Mouse (Mus musculus): ENCODE measurements around the gene Cldn10. TPM values are rescaled to one million over a fixed set of nuclear protein-coding genes. Genes with fewer than 3 reads are reported as not detected.
"Not testable (repeated sequence)": the region's sequence is repeated elsewhere in the genome, so short reads cannot be mapped to it uniquely, and the experiment has no call there.

Gene Cldn10
- total RNA-seq (2014; fragmentation: Nextera tagmentation) (1.1 and 1.6 TPM in 2 replicates), total RNA-seq (2017) (0.46 and 4.5 TPM in 2 replicates)

DNA sequence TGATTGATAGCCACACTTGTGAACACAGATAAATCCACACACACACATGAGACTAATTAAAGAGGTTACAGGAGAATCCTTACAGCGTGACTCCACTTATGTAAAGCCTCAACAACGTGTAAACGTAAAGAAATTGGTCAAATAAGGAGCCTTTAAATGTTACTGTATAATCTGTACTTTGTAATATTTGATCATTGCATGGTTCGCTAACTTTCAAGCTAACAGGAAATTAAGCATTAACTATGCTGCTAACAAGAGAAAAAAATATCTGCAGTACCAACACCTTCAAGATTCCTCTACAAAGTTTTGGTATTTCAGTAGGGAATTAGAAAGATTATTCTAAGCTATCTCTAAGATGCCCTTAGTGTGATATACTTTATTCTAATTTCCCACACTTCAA, at the start of gene Cldn10:
Gene Cldn10 (plus strand): TSS at position 288 of the 400 bp plus-strand sequence.
- ATAC-seq (replicated peaks; ENCODE audit: low FRiP score, low TSS enrichment, poor library complexity, severe bottlenecking) = no peak

DNA sequence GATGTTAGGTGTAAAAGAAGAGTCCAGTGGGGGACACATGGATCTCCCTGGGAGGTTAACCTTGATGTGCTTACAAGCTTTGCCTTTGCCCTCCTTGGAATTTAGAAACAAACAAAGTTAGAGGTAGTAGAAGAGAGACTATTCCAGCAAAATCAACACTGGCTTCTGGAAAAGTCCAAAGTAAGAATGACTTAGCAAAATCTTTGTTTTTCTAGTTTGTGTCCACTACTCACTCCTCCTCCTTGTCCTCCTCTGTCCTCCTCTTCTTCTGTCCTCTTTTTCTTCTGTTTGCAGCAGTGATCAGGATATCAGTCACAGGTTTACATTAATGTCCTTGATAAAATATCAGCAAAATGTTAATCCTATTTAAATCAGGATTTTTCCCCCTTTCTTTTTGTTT, 45.9 kb upstream of the Cldn10 start:
- no peak for ATAC-seq (replicated peaks; ENCODE audit: low FRiP score, low TSS enrichment, poor library complexity, severe bottlenecking)

DNA sequence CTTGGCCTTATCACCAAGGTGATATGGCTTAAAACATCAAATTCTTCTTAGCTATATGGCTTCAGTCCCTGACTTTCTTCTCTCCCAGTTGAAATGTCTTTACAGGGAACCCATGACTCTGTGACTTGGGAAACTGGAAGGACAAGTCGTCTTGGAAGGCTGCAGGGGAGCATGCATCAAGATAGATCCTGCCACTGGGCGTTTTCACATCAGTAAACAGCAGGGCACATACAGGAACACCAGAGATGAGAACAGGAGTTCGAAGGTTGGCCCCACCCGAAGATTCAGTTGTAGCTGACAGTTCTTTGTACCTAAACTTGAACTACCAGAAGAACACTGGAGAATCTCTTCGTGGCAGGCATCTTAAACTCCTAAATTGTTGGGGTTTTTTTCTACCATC, 44.8 kb upstream of the Cldn10 start:
- no peak for ATAC-seq (replicated peaks; ENCODE audit: low FRiP score, low TSS enrichment, poor library complexity, severe bottlenecking)

DNA sequence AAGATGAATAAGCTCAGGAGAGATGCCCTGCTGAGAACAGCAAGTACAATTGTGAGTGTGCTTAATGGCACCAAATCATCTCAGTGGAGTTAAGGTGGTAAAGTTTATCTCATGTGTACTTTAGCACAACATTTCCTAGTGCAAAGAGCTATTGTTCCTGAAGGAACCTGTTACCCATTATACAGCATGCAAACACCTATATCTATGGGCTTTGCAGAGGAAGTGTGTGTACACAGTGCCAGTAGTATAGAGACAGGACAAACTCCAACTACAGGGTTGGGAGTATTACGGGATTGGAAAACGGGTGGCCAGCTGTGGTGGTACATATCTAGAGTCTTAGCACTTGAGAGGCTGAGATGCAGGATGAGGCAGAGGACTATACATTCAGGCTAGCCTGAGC, 38.6 kb upstream of the Cldn10 start:
- ATAC-seq (replicated peaks; ENCODE audit: low FRiP score, low TSS enrichment, poor library complexity, severe bottlenecking) = no peak

DNA sequence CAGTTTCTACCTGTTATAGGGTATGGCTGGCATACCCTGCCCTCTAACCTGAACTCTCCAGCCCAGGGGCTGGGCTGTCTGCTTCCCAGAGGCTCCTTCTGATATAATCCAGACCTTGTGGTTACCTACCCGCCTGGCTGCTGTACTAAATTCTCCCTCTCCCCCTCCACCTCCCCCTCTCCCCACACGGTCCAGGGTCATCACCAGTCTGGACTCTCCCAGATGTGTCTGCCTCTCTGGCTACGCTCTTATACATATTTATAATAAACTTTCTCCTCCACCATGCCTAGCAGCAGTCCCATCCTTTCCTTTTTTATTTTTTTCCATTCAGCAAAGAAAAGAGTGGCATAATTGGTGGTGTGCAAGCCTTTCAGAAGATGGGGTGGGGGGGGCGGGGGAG, 38.0 kb upstream of the Cldn10 start:
- ATAC-seq (replicated peaks; ENCODE audit: low FRiP score, low TSS enrichment, poor library complexity, severe bottlenecking) = no peak

DNA sequence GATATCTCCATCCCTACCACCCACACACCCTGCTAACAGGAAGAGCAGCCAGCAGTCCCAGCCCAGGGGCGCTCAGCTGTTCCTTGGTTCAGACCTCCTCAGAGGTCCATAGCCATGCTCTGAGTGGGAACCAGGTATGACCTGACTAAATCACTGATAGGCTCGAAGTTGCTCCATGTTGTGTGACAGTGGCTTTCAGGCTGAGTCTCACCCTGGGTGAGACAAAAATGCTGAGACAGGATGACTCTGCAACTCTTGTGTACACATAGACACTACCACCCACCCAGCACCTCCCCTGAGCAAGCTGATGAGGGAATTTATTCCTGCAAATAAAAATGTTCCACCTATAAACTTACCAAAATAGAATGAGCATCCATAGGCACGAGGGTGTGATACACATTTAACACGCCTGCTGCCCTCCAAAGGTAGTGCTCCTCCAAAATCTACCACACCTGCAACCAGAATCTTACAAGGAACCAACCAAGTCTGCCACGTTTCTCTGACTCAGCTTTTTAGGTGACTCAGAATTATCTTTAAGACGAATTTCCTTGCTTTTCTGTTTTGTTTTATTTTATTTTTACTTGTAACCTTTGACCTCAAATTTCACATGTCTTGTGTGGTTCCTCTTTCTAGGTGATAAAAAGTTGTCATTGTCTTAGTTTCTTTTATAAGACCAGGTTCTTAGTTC, 37.1 kb upstream of the Cldn10 start:
- peak; percentile 53 for ATAC-seq (replicated peaks; ENCODE audit: low FRiP score, low TSS enrichment, poor library complexity, severe bottlenecking)

DNA sequence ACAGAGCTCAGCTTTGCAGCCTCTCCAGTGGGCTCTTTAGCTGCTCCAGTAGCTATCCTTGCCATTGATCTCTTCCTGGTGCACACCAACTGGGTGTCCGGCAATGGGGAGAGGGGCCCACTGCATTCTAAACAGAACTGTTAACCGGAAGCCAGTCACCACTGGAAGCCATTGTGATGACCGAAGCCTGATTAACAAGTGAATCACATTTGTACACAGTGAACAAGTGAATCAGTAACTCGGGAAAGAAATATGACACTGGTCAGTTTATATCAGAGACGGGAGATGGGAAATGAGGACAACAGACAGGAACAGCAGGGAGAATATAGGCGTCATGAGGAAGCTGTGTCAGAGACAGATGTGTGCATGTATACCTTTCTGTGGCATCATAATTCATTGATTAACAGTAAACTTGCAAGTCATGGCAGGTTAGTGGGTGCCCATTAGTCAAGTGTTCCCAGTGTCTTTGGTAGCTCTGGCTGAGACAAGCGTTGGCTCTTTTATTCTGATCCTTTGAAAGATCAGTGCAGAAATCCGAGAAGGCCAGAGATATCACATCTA, 36.4 kb upstream of the Cldn10 start:
- no peak for ATAC-seq (replicated peaks; ENCODE audit: low FRiP score, low TSS enrichment, poor library complexity, severe bottlenecking)

DNA sequence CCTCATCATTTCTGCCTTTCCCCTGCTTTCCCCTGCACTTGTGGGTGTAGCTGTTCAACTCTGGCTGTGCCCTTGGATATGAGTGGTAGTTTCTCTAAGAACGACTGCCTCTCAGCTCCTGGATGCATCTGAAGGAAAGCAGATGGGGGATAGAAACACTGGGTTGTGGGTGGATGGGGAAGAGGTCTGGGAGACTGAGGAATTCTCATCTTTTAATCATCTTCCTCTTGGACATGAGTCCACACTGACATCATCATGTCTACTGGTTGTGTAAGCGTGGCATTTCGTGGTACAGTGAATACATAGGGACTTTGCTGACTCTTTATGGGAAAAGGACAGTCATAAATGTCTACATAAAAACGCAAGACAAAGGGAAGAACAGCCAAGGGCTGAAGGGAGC, 31.7 kb upstream of the Cldn10 start:
- ATAC-seq (replicated peaks; ENCODE audit: low FRiP score, low TSS enrichment, poor library complexity, severe bottlenecking) = no peak

DNA sequence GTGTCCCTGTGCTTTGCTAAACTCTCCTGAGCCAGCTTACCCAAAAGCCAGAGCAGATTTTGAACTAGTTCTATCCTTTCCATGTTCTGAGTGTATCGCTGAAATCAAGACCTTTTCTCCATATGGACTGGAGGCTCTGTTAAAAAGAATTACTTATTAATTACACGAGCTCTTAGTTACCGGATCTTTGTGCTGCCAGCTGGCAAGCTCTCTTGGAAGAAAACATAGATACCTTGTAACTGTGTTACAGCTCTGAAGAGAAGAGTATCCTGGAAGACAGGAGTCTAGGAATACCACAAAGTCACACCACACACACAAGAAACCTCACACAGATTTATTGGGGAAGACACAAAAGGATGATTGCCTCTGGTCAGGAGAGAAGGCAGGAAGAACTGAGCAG, 31.1 kb upstream of the Cldn10 start:
- no peak for ATAC-seq (replicated peaks; ENCODE audit: low FRiP score, low TSS enrichment, poor library complexity, severe bottlenecking)

DNA sequence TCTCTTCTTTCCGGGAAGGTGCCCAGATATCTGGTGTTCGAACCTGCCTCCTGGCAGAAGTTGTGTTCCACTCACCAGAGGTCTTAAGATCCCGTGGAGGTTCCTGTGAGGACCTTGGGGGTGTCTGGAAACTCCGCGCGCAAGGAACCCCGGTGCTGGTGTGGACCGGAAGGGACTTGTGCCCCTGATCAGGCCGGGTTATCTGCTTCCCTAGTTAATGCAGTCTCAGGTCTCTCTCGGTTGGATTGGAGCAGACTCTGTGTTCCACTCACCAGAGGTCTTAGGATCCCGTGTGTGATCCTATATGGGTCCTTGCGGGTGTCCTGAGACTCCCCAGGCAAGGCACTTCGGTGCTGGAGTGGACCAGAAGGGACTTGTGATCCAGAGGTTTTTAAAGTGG, 24.3 kb upstream of the Cldn10 start:
- not testable (repeated sequence) for ATAC-seq (replicated peaks; ENCODE audit: low FRiP score, low TSS enrichment, poor library complexity, severe bottlenecking)

DNA sequence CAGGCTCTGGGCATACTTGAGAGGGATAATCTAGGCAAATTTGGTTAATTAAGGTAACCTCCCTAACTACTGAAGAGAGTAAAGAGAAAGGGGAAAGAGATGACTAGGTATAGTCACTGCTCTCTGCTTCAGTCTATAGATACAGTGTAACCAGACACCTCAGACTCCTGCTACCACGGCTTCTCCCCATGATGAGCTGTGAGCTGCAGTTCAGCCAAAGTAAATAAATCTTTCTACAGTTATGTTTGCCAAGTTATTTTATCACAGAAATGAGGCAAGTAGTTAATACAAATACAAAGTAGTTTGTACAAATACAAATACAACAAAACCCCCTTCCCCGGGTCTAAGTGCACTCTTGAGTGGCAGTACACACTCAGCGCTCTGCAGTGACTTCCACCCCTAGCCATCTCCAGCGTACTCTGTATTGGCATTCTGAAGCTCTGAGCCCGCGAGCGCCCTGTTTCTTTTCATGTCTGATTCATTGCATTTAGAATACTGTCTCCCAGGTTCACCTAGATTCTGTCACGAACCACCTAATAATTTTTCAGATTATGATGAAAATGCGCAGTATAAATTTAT, 23.7 kb upstream of the Cldn10 start:
- ATAC-seq (replicated peaks; ENCODE audit: low FRiP score, low TSS enrichment, poor library complexity, severe bottlenecking) = no peak

DNA sequence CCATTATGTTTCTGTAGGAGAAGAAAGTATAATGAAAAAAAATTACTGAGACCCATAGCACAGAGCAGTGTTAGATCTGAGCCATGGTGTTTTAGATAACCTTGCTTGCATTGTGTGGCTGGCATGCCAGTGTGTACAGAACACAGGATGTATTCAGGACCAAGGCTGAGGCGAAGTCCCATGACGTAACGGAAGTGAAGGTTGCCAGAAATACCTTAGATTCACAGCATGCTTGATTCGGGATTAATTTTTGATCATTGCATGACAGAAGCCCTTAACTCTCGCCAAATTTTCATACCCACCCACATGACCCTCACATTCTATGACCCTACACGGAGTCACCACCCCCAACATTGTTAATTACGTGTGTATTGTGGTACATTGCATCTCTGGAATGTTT, 22.4 kb upstream of the Cldn10 start:
- ATAC-seq (replicated peaks; ENCODE audit: low FRiP score, low TSS enrichment, poor library complexity, severe bottlenecking) = no peak

DNA sequence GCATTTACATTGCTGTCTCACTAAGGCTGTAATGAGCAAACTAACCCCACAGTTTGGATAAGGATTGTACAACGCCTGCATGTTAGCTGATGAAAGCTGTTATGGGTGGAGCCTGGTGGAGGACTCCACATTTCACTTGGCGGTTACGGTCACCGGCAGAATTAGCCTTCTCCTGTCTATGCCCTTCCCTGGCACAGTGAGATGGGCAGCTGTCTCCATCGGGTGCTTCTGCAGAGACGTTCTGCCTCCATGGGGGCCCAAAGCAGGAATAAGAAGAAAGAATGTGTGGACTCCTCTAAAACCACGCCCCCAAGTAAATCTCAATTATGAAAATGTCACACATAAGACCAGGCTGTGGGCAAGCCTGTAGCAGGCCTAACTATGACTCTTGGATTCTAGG, 21.8 kb upstream of the Cldn10 start:
- ATAC-seq (replicated peaks; ENCODE audit: low FRiP score, low TSS enrichment, poor library complexity, severe bottlenecking) = 0 out of 2 replicates have a peak, but pooled peaks have one; percentile 29

DNA sequence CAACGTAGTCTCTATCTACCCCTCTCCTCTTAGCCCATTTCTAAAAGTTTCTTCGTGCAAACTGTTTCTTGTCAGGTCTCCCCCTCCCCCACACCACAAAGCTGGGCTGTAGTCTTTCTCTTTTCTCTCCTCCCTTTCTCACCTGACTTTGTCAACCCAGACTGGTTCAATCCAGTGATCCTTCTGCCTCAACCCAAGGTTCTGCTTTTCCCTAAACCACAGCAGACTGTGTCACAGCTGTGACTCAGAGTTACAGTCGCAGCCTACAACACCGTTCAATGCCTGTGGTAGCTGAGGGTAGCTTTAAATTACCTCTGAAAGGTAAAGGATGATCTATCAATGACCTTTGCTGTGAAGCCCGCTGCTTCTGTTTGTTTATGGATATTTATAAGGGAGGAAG, 21.3 kb upstream of the Cldn10 start:
- no peak for ATAC-seq (replicated peaks; ENCODE audit: low FRiP score, low TSS enrichment, poor library complexity, severe bottlenecking)

DNA sequence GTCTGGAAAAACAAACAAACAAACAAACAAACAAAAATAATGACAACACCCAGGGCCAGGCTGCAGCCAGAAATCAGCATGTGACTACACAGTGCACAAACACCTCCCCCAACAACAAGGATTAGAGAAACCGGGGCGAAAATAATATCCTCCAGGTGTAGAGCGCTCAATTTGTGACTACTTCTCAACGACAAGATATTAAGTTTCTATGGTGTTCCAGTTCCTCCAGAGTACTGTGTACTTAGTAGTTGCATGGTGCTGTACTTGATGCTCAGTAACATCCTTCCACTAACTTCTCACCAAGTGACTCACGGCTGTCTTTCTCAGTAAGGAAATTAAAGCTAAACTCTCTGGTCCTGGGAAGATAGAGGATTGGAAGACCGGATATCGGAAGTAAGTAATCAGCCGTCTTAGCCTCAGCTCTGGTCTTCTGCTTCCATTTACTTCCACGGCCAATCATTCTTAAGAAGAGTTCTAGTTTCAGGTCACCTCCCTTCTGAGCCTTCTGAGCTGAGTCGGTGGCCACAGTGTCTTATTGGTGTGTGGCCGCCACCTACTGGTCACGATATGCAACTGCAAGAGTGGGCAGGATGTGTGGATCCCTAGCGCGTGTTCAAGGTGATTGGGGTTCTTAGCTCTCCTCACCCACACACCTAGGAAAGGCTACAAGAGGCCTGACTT, 19.9 kb upstream of the Cldn10 start:
- ATAC-seq (replicated peaks; ENCODE audit: low FRiP score, low TSS enrichment, poor library complexity, severe bottlenecking) = peak; percentile 88

DNA sequence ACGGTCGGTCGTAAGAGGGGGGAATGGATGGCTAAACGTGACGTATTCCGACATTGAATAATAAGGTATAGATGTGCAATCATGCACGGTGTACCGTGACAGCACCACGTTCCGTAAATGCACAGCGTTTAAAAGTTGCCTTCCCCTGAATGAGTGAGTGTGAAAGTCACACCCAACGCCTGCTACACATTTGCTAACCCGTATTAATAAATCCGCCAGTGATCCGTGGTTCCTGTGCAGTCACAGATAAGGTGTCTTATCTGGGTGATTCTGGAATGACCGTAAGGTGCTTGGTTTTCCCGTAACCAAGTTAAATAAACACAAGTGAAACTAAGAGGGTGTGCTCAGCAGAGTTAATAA, 19.4 kb upstream of the Cldn10 start:
- ATAC-seq (replicated peaks; ENCODE audit: low FRiP score, low TSS enrichment, poor library complexity, severe bottlenecking) = peak; percentile 81

DNA sequence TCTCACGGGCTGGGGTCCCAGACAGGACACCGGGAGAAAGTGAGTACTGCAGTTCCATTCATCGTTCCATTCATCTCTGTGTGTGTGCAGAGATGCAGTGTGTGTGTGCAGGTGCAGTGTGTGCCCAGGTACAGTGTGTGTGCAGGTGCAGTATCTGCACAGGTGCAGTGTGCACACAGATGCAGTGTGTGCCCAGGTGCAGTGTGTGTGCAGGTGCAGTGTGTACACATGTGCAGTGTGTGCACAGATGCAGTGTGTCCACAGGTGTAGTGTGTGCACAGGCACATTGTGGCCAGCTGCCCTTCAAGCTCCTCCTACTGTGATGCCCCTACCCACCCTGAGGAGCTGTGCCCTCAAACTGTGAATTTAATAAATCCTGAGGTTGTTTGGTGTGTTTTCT, 14.0 kb upstream of the Cldn10 start:
- no peak for ATAC-seq (replicated peaks; ENCODE audit: low FRiP score, low TSS enrichment, poor library complexity, severe bottlenecking)

DNA sequence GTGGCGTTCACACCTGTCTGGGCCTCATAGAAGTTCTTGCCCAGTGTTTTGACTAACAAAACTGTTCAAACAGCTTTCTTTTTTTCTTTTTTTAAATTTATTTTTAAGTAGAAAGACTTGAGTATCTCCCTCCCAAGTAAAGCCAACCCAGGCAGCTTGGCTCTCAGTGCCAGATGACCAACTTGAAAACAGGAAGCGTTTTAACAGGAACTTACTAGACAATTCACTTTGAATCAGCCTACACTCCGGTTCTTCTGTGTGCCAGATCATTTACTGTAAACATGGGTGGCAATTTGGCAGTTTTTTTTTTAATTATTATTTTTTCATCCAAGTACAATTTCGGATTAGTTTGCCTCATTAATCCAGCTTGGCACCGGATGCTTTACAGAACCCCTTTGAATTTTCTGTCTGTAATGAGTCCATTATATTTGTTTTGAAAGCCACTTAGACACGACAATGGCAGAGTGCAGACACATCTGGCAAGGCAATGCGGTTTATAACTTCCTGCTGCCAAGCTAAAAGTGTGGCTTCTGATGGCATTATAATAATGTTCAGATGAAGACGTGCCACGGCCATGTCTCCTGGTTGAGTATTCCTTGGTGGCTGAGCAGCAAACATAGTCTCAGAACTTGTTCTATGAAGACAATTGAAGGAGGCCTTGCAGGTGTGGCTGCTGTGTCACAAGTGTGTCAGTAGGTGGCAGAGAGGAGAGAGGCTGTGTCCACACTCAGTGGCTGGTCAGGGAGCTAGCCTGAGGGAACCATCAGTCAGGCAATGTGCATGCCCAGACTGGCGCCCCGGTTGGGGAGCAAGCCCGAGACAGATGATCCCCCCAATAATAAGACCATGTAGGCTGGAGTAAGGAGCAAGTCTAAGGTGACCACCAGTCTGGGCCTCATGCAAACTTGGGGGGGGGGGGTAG, 12.9 kb upstream of the Cldn10 start:
- peak; percentile 71 for ATAC-seq (replicated peaks; ENCODE audit: low FRiP score, low TSS enrichment, poor library complexity, severe bottlenecking)

DNA sequence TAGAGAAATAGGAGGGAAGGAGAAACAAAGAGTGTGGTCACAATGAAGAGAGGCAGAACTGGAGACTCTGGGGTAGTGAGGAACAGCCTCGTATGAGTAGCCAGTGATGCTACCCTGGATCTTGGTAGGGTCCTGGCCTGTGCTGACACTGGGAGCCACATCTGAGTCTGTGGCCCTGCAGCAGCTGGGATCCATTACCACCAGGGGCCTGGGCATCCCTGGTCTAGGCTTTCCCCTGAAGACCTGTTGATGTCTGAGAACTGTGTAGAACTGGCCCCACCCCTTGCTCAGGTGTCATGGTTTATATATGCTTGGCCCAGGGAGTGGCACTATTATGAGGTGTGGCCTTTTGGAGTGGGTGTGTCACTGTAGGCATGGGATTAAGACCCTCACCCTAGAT, 12.2 kb upstream of the Cldn10 start:
- ATAC-seq (replicated peaks; ENCODE audit: low FRiP score, low TSS enrichment, poor library complexity, severe bottlenecking) = no peak

DNA sequence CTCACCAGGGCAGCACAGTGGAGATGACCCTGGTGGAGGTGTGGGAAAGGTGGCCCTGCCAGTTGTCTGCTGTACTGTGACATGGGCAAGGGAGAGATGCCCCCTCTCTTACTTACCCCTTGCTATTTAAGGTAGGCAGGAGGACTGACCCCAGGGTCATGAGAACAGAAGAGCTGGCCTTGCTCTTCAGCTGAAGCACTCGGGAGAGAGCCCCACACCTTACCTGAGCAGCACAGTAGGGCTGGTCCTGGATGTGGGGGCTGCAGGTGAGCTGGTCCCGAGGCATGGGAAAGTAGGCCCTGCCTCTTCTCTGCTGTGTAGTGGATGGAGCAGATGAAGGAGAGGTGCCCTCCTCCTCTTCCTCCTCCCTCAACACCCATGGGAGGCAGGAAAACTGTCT, 11.3 kb upstream of the Cldn10 start:
- ATAC-seq (replicated peaks; ENCODE audit: low FRiP score, low TSS enrichment, poor library complexity, severe bottlenecking) = no peak

Data from megakaryocyte-erythroid progenitor cell, adult 5-6 weeks (primary cell).